ENCODE assay signal across 9 mouse cellular contexts in the genomic region with DNA sequence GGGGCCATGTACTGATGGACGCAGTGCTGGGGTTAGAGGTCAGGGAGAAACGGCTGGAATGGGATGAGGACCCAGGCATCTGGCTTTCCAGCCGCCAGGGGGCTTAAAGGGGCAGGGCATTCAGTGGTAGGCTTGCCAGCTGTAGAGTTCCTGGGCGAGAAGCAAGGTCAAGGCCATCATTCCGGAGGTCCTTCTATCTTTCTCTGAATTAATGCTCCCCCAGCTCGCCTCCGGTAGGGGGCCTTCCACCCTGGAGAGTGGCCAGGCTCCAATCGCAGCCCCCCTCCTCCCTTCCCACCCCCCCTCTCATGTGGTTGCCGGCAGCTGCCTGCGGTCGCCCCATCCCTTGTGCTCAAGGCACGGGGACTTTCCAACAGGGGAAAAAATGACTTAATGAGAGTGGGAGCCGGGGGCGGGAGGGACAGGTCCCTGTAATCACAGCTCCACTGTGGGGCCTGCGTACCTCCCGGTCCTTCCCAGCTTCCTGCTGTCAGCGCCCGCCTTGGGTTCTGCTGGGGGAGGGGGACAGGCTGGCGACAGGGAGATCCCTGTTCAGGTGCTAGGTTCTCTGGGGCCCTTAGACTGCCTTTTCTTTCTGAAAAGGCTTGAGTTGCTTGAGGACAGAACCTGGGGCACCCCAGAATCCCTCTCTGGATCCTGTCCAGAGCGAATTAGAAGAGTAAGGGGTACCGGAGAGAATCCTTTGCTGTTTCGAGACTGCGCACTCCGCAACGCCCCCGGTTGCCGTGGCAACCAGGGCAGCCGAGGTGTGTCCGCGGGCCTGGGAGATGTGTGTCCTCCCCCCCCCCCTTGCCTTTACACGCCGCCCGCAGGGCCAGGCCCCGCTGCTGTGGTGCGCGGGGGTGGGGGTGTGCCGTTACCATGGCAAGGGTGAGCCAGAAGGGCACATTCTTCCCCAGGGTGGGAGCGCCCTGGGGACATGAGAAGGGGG. TPM values are rescaled to one million over a fixed set of nuclear protein-coding genes. Genes with fewer than 3 reads are reported as not detected.
DNase-seq lines count a peak whose midpoint lies in the region; ATAC-seq and TF ChIP-seq lines count a peak whose summit lies in the region.
"Had no signal": no experiment of that assay in that cellular context is flagged by ENCODE, and none has a peak within 500 bp of the region (broad histone marks: within the 10 kb centered on the region; RNA-seq: fewer than 3 reads in every experiment).

No protein-coding gene starts in this region.

- peak overlapping the region; percentile 92 for H3K27ac ChIP-seq in left cerebral cortex, adult 2 months
- H3K27ac ChIP-seq in embryonic facial prominence, embryonic 14.5 days (replicated peaks; ENCODE audit: low read depth, low read length) = peak overlapping the region; percentile 49; the same call in 1 of the 2 replicates
- H3K27ac ChIP-seq in intestine, embryonic 15.5 days = no peak overlapping the region
- peak overlapping the region; percentile 55 for H3K27ac ChIP-seq in midbrain, embryonic 14.5 days (replicated peaks; ENCODE audit: low read depth, low read length)
- H3K27ac ChIP-seq in stomach, embryonic 15.5 days = no peak overlapping the region
- H3K27ac ChIP-seq: macrophage had no signal

- peak overlapping the region; percentile 53 for H3K4me2 ChIP-seq in embryonic facial prominence, embryonic 14.5 days (ENCODE audit: low read depth, low read length)
- peak overlapping the region; percentile 45 for H3K4me2 ChIP-seq in intestine, embryonic 15.5 days (replicated peaks)
- H3K4me2 ChIP-seq in midbrain, embryonic 14.5 days (ENCODE audit: low read length) = peak overlapping the region; percentile 68
- H3K4me2 ChIP-seq in stomach, embryonic 15.5 days = peak overlapping the region; percentile 44

- whole genome bisulfite sequencing in embryonic facial prominence, embryonic 14.5 days = 2% methylated on average over 34 of the region's 38 CpGs
- WGBS in intestine, embryonic 15.5 days = under 1% methylated on average over 38 of the region's 38 CpGs
- under 1% methylated on average over 38 of the region's 38 CpGs for WGBS in midbrain, embryonic 14.5 days
- WGBS in stomach, embryonic 15.5 days = under 1% methylated on average over 38 of the region's 38 CpGs

- 0 out of 2 replicates have a peak overlapping the region, but pooled peaks have one; percentile 21 for H3K9ac ChIP-seq in embryonic facial prominence, embryonic 14.5 days (ENCODE audit: low read depth, low read length)
- H3K9ac ChIP-seq in intestine, embryonic 15.5 days = no peak overlapping the region
- H3K9ac ChIP-seq in midbrain, embryonic 14.5 days (replicated peaks; ENCODE audit: low read length) = peak overlapping the region; percentile 43; the same call in 1 of the 2 replicates
- no peak overlapping the region for H3K9ac ChIP-seq in stomach, embryonic 15.5 days

- no peaks in the 10 kb centered on the region for H3K36me3 ChIP-seq in embryonic facial prominence, embryonic 14.5 days (ENCODE audit: control insufficient read depth, insufficient read depth, low read length)
- no peaks in the 10 kb centered on the region for H3K36me3 ChIP-seq in intestine, embryonic 15.5 days
- no peaks in the 10 kb centered on the region for H3K36me3 ChIP-seq in midbrain, embryonic 14.5 days (ENCODE audit: control insufficient read depth, insufficient read depth, low read length)
- no peaks in the 10 kb centered on the region for H3K36me3 ChIP-seq in stomach, embryonic 15.5 days

- TF ChIP-seq CTCF in left cerebral cortex, adult 2 months (IDR thresholded peaks at IDR 0.05) = peak; percentile 23

- peak overlapping the region; percentile 46 for H3K4me3 ChIP-seq in left cerebral cortex, adult 2 months
- H3K4me3 ChIP-seq in embryonic facial prominence, embryonic 14.5 days (ENCODE audit: low read depth, low read length) = peak overlapping the region; percentile 27
- H3K4me3 ChIP-seq in intestine, embryonic 15.5 days (replicated peaks) = peak overlapping the region; percentile 11
- H3K4me3 ChIP-seq in midbrain, embryonic 14.5 days (replicated peaks; ENCODE audit: low read depth, low read length) = peak overlapping the region; percentile 29
- peak overlapping the region; percentile 16 for H3K4me3 ChIP-seq in stomach, embryonic 15.5 days (replicated peaks)

- no peaks in the 10 kb centered on the region for H3K9me3 ChIP-seq in embryonic facial prominence, embryonic 14.5 days (ENCODE audit: control insufficient read depth, low read length)
- no peaks in the 10 kb centered on the region for H3K9me3 ChIP-seq in intestine, embryonic 15.5 days
- no peaks in the 10 kb centered on the region for H3K9me3 ChIP-seq in midbrain, embryonic 14.5 days (ENCODE audit: control insufficient read depth, low read length)
- no peaks in the 10 kb centered on the region for H3K9me3 ChIP-seq in stomach, embryonic 15.5 days

- ATAC-seq in embryonic facial prominence, embryonic 14.5 days (ENCODE audit: low read depth) = 0 out of 2 replicates have a peak, but pooled peaks have one; percentile 10
- ATAC-seq in intestine, embryonic 15.5 days = no peak
- ATAC-seq in midbrain, embryonic 14.5 days (ENCODE audit: low FRiP score, low TSS enrichment) = peak; percentile 49
- ATAC-seq in stomach, embryonic 15.5 days (ENCODE audit: insufficient read depth, low FRiP score, low read depth) = no peak

- H3K27me3 ChIP-seq in embryonic facial prominence, embryonic 14.5 days (replicated peaks; ENCODE audit: control insufficient read depth, insufficient read depth, low read length) = peaks cover 69% of the 10 kb centered on the region
- peaks cover 82% of the 10 kb centered on the region for H3K27me3 ChIP-seq in intestine, embryonic 15.5 days (replicated peaks)
- H3K27me3 ChIP-seq in midbrain, embryonic 14.5 days (ENCODE audit: control insufficient read depth, insufficient read depth, low read length) = peaks cover 49% of the 10 kb centered on the region
- H3K27me3 ChIP-seq in stomach, embryonic 15.5 days (replicated peaks) = peaks cover 77% of the 10 kb centered on the region

- peaks cover 35% of the 10 kb centered on the region for H3K4me1 ChIP-seq in embryonic facial prominence, embryonic 14.5 days (ENCODE audit: control insufficient read depth, insufficient read depth, low read length)
- peaks cover 33% of the 10 kb centered on the region for H3K4me1 ChIP-seq in intestine, embryonic 15.5 days (replicated peaks)
- H3K4me1 ChIP-seq in midbrain, embryonic 14.5 days (ENCODE audit: control insufficient read depth, insufficient read depth, low read length) = peaks cover 25% of the 10 kb centered on the region
- H3K4me1 ChIP-seq in stomach, embryonic 15.5 days = peaks cover 37% of the 10 kb centered on the region

- intact Hi-C loops in left cerebral cortex, adult 2 months (cut with DNase I) = no loop called here
- intact Hi-C loops in left cerebral cortex, postnatal 4 days (cut with DNase I) = loop anchor here (5.0 kb wide), 1 partner anchor 51 kb away; no protein-coding TSS in a partner anchor
- intact Hi-C loops in gastrocnemius, postnatal 14 days (cut with DNase I; ENCODE audit: low total_unique reads) = no loop called here

- peak; percentile 65 to 67 for DNase-seq in left cerebral cortex, adult 2 months (ENCODE audit: extremely low spot score in 1 of 2, low spot score in 2 of 2)
- DNase-seq in left cerebral cortex, postnatal 4 days = no peak
- peak; percentile 82 for DNase-seq in R1 (ENCODE audit: low read depth, low spot score)
- peak; percentile 85 for DNase-seq in embryonic facial prominence, embryonic 14.5 days (ENCODE audit: low spot score)
- peak; percentile 87 for DNase-seq in midbrain, embryonic 14.5 days
- DNase-seq in gastrocnemius, postnatal 14 days = no peak

RNA-seq across cellular contexts. Expression of a gene that starts 15.3 kb away (rescaled TPM):
- total RNA-seq in left cerebral cortex, adult 2 months (2021) = 10 to 100 TPM; 15.0 to 18.2 TPM
- under 1 TPM in 1 of 2 experiments, not detected in 1; 0.38 TPM for total RNA-seq in left cerebral cortex, postnatal 4 days (2021)
- 6.1 and 6.7 TPM in 2 replicates for polyA plus RNA-seq in embryonic facial prominence, embryonic 14.5 days (2014; fragmentation: Nextera tagmentation; extraction: Ambion mirVana)
- polyA plus RNA-seq in intestine, embryonic 15.5 days (2015; fragmentation: Nextera tagmentation; extraction: Ambion mirVana) = 0.15 and 0.16 TPM in 2 replicates
- polyA plus RNA-seq in midbrain, embryonic 14.5 days (2014; fragmentation: Nextera tagmentation; extraction: Ambion mirVana) = 0.11 and 0.36 TPM in 2 replicates
- 2.6 and 3.5 TPM in 2 replicates for polyA plus RNA-seq in stomach, embryonic 15.5 days (2015; fragmentation: Nextera tagmentation; extraction: Ambion mirVana)
- under 1 TPM in 1 of 2 experiments, not detected in 1; 0.10 TPM for total RNA-seq in gastrocnemius, postnatal 14 days (2021)
- polyA plus RNA-seq: macrophage had no signal

RNA-seq across cellular contexts. Expression of a gene that starts 34.9 kb away (rescaled TPM):
- 1 to 10 TPM; 2.1 to 4.7 TPM for total RNA-seq in left cerebral cortex, adult 2 months (2021)
- total RNA-seq in left cerebral cortex, postnatal 4 days (2021) = 1 to 10 TPM; 3.5 to 5.1 TPM
- 16.1 and 23.1 TPM in 2 replicates for polyA plus RNA-seq in embryonic facial prominence, embryonic 14.5 days (2014; fragmentation: Nextera tagmentation; extraction: Ambion mirVana)
- polyA plus RNA-seq in intestine, embryonic 15.5 days (2015; fragmentation: Nextera tagmentation; extraction: Ambion mirVana) = 0.18 and 0.58 TPM in 2 replicates
- 2.7 TPM in 1 of 2 replicates, not detected in the other for polyA plus RNA-seq in midbrain, embryonic 14.5 days (2014; fragmentation: Nextera tagmentation; extraction: Ambion mirVana)
- polyA plus RNA-seq in stomach, embryonic 15.5 days (2015; fragmentation: Nextera tagmentation; extraction: Ambion mirVana) = 1.4 and 1.8 TPM in 2 replicates
- total RNA-seq in gastrocnemius, postnatal 14 days (2021) = 1 to 10 TPM in 1 of 2 experiments, under 1 TPM in 1; 0.49 to 1.7 TPM
- polyA plus RNA-seq: macrophage had no signal

RNA-seq across cellular contexts. Expression of a gene that starts 48.1 kb away (rescaled TPM):
- 100 to 1,000 TPM; 365 to 389 TPM for total RNA-seq in left cerebral cortex, adult 2 months (2021)
- total RNA-seq in left cerebral cortex, postnatal 4 days (2021) = 100 to 1,000 TPM; 227 to 230 TPM
- polyA plus RNA-seq in embryonic facial prominence, embryonic 14.5 days (2014; fragmentation: Nextera tagmentation; extraction: Ambion mirVana) = 0.60 and 0.79 TPM in 2 replicates
- polyA plus RNA-seq in intestine, embryonic 15.5 days (2015; fragmentation: Nextera tagmentation; extraction: Ambion mirVana) = 0.13 and 0.16 TPM in 2 replicates
- 16.5 and 29.9 TPM in 2 replicates for polyA plus RNA-seq in midbrain, embryonic 14.5 days (2014; fragmentation: Nextera tagmentation; extraction: Ambion mirVana)
- polyA plus RNA-seq in stomach, embryonic 15.5 days (2015; fragmentation: Nextera tagmentation; extraction: Ambion mirVana) = 0.18 TPM in 2 replicates
- under 1 TPM in 1 of 2 experiments, not detected in 1; 0.06 TPM for total RNA-seq in gastrocnemius, postnatal 14 days (2021)
- polyA plus RNA-seq: macrophage had no signal

RNA-seq across cellular contexts. Expression of a gene that starts 57.6 kb away (rescaled TPM):
- total RNA-seq in left cerebral cortex, adult 2 months (2021) = not detected
- not detected for total RNA-seq in left cerebral cortex, postnatal 4 days (2021)
- 4.5 and 6.4 TPM in 2 replicates for polyA plus RNA-seq in embryonic facial prominence, embryonic 14.5 days (2014; fragmentation: Nextera tagmentation; extraction: Ambion mirVana)
- polyA plus RNA-seq in intestine, embryonic 15.5 days (2015; fragmentation: Nextera tagmentation; extraction: Ambion mirVana) = 0.16 and 0.19 TPM in 2 replicates
- not detected in 2 replicates for polyA plus RNA-seq in midbrain, embryonic 14.5 days (2014; fragmentation: Nextera tagmentation; extraction: Ambion mirVana)
- polyA plus RNA-seq in stomach, embryonic 15.5 days (2015; fragmentation: Nextera tagmentation; extraction: Ambion mirVana) = 0.28 and 0.36 TPM in 2 replicates
- 100 to 1,000 TPM in 1 of 2 experiments, 10 to 100 TPM in 1; 76.2 to 109 TPM for total RNA-seq in gastrocnemius, postnatal 14 days (2021)
- polyA plus RNA-seq: macrophage had no signal

Comparison
In these comparisons a context has a peak if more than half of its experiments do, and no peak if none do; other contexts are left out.
1. DNase-seq: peak in left cerebral cortex, adult 2 months (2 of 2), R1 (single experiment), embryonic facial prominence, embryonic 14.5 days (single experiment) and midbrain, embryonic 14.5 days (single experiment); none in left cerebral cortex, postnatal 4 days (single experiment) and gastrocnemius, postnatal 14 days (single experiment).
2. H3K27ac ChIP-seq: peak in left cerebral cortex, adult 2 months (single experiment), embryonic facial prominence, embryonic 14.5 days (single experiment) and midbrain, embryonic 14.5 days (single experiment); none in intestine, embryonic 15.5 days (single experiment) and stomach, embryonic 15.5 days (single experiment).
3. ATAC-seq: peak in embryonic facial prominence, embryonic 14.5 days (single experiment) and midbrain, embryonic 14.5 days (single experiment); none in intestine, embryonic 15.5 days (single experiment) and stomach, embryonic 15.5 days (single experiment).
4. H3K9ac ChIP-seq: peak in embryonic facial prominence, embryonic 14.5 days (single experiment) and midbrain, embryonic 14.5 days (single experiment); none in intestine, embryonic 15.5 days (single experiment) and stomach, embryonic 15.5 days (single experiment).
5. Peak in every context shown above with its lines, with median percentiles within 50 percentile points of each other: H3K4me3 ChIP-seq and H3K4me2 ChIP-seq.